Mouse (Mus musculus) thymus, adult 2 months (tissue): ENCODE measurements around the gene Sema4f.

Experiments used
- CTCF ChIP-seq: fragments of 200-500 bp; IDR thresholded peaks from 2 replicates; pipeline ENCODE4 v1.5.1; 2012; ENCODE audit warnings: mild to moderate bottlenecking, control low read depth, low read length, moderate library complexity, borderline replicate concordance; ENCODE audit not compliant: control insufficient read depth, poor library complexity, insufficient read depth; ENCODE audit errors: extremely low read depth
- POLR2A ChIP-seq: fragments of 200-500 bp; IDR thresholded peaks from 2 replicates; pipeline ENCODE4 v1.6.1; 2012; ENCODE audit warnings: mild to moderate bottlenecking, low read length, control low read depth, moderate library complexity; ENCODE audit not compliant: control insufficient read depth, poor library complexity, insufficient read depth; ENCODE audit errors: extremely low read depth

DNA sequence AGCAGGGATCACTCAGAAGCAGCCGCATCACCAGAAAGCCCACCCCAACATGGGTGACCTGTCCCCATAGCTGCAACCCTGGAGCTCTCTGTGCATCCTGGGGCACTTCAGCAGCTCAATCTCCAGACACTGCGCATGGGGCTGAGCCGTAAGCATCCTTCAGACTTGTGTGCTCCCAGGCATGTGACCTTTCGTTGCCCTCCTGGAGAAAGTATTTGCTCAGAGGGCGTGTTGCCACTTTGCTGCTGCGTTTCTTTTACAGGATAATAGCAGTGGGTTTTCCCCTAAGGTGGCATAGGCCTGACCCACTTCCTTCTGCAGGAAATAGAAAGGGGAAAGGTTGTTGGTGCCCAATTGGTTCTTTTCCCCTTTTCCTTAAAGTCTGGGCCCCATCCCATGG lies 48.1 kb downstream of the Sema4f start:
- no peak for TF ChIP-seq CTCF
- no peak for TF ChIP-seq POLR2A
